Mouse (Mus musculus): ENCODE measurements around the gene Gm5799. TPM values are rescaled to one million over a fixed set of nuclear protein-coding genes. Genes with fewer than 3 reads are reported as not detected.

The Gm5799 gene
- polyA plus RNA-seq, 1 experiment from 2014 or later: not detected

Other genes starting within 250 kb of the Gm5799 start
- gene Gm8127, start 249.7 kb upstream of the Gm5799 start, polyA plus RNA-seq (2015; fragmentation: Nextera tagmentation; extraction: Ambion mirVana): not detected in 2 replicates
- gene 1700001F09Rik, start 195.8 kb upstream of the Gm5799 start, polyA plus RNA-seq (2015; fragmentation: Nextera tagmentation; extraction: Ambion mirVana): not detected in 2 replicates
- gene Gm8138, start 127.2 kb upstream of the Gm5799 start, polyA plus RNA-seq (2015; fragmentation: Nextera tagmentation; extraction: Ambion mirVana): not detected in 2 replicates
- gene Gm17654, start 35.6 kb downstream of the Gm5799 start, polyA plus RNA-seq (2015; fragmentation: Nextera tagmentation; extraction: Ambion mirVana): not detected in 2 replicates
- gene Gm10375, start 64.4 kb downstream of the Gm5799 start, polyA plus RNA-seq (2015; fragmentation: Nextera tagmentation; extraction: Ambion mirVana): not detected in 2 replicates
- gene Gm8165, start 133.6 kb downstream of the Gm5799 start, polyA plus RNA-seq (2015; fragmentation: Nextera tagmentation; extraction: Ambion mirVana): not detected in 2 replicates
- gene Gm7324, start 154.3 kb downstream of the Gm5799 start, polyA plus RNA-seq (2015; fragmentation: Nextera tagmentation; extraction: Ambion mirVana): 0.92 and 0.96 TPM in 2 replicates
- not detected in 2 replicates for gene Gm16506, start 183.9 kb downstream of the Gm5799 start, polyA plus RNA-seq (2015; fragmentation: Nextera tagmentation; extraction: Ambion mirVana)
- not detected in 2 replicates for gene Gm6526, start 204.3 kb downstream of the Gm5799 start, polyA plus RNA-seq (2015; fragmentation: Nextera tagmentation; extraction: Ambion mirVana)
- gene Gm8180, start 241.2 kb downstream of the Gm5799 start, polyA plus RNA-seq (2015; fragmentation: Nextera tagmentation; extraction: Ambion mirVana): not detected in 2 replicates